Mouse (Mus musculus): ENCODE measurements around the gene Fggy. TPM values are rescaled to one million over a fixed set of nuclear protein-coding genes. Genes with fewer than 3 reads are reported as not detected.
A peak's percentile ranks its signal among the peaks of the same experiment; 100 is the strongest.

Gene Fggy
- total RNA-seq, 2 experiments from 2014 or later: 9.4 to 16.9 TPM

DNA sequence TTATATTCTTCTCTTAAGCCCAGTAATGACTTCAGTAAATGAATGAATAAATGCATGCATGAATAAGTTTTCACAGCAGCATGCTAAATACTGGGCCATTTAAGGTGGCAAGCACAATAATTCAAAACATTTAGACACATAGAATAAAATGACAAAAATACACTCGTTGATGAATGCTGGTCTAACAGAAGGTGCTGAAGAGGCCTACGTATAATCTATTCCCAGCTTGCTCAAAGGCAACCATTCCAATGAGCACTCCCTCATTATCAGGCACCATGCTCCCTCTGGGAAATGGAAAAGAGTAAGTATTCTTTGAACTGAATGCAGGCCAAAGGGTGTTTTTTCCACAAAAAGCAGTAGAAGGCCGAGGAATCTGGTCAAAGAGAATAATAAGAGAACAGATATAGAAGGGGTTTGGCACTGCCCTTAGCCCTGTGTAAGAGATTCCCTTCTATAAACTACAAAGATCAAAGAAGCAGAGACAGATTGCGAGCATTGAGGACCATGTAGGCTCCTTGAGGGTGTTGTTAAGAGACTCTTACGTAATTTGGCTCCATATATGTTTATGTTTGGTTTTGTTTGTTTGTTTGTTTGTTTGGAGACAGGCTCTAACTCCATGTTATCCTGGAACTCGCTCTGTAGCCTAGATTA is 195.4 kb downstream of the Fggy start:
- DNase-seq (ENCODE audit: low spot score in 2 of 2): no peak
- Histone ChIP-seq H3K27ac (peak overlapping the region; percentile 56), H3K4me3 (no peak overlapping the region)
- no peak for TF ChIP-seq CTCF (conservative IDR thresholded peaks at IDR 0.05)

GRCm38 (mm10) chr4:95759027-95759731 is 201.9 kb downstream of the Fggy start:
- Histone ChIP-seq H3K27ac (no peak overlapping the region), H3K4me3 (no peak overlapping the region)
- no peak for TF ChIP-seq CTCF (conservative IDR thresholded peaks at IDR 0.05)
- no peak for DNase-seq (ENCODE audit: low spot score in 2 of 2)

GRCm38 (mm10) chr4:95765359-95765758 is 208.1 kb downstream of the Fggy start:
- Histone ChIP-seq H3K27ac (no peak overlapping the region), H3K4me3 (no peak overlapping the region)
- DNase-seq (ENCODE audit: low spot score in 2 of 2): no peak
- no peak for TF ChIP-seq CTCF (conservative IDR thresholded peaks at IDR 0.05)

DNA sequence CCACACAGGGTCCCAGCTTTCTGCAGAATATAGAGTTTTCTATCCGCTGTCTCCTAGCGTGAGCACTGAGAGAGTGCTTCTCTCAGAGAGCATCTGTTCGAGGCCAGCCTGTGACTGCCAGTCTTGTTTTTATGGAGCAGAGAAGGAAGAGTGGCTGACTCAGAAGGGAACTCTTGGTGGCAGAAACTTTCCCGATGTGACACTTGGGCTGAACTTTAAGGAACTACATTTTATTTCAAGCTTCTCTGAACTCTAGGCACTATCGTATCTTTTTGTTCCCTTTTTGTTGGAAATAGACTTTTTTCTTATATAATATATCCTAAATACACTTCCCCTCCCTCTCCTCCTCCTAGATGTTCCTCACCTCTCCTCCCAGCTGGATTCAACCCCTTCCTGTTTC is 213.2 kb downstream of the Fggy start:
- Histone ChIP-seq H3K27ac (no peak overlapping the region), H3K4me3 (no peak overlapping the region)
- no peak for DNase-seq (ENCODE audit: low spot score in 2 of 2)
- TF ChIP-seq CTCF (conservative IDR thresholded peaks at IDR 0.05): no peak

- no peak for DNase-seq (ENCODE audit: low spot score in 2 of 2)
- TF ChIP-seq CTCF (conservative IDR thresholded peaks at IDR 0.05): no peak
- Histone ChIP-seq H3K4me3 (no peak overlapping the region), H3K27ac (no peak overlapping the region)
These were observed 214.2 kb downstream of the Fggy start for GRCm38 (mm10) chr4:95771542-95771941.

GRCm38 (mm10) chr4:95771945-95772344 is 214.6 kb downstream of the Fggy start:
- no peak for DNase-seq (ENCODE audit: low spot score in 2 of 2)
- Histone ChIP-seq H3K4me3 (no peak overlapping the region), H3K27ac (no peak overlapping the region)
- no peak for TF ChIP-seq CTCF (conservative IDR thresholded peaks at IDR 0.05)

GRCm38 (mm10) chr4:95772663-95773062 is 215.4 kb downstream of the Fggy start:
- Histone ChIP-seq H3K4me3 (no peak overlapping the region), H3K27ac (no peak overlapping the region)
- no peak for DNase-seq (ENCODE audit: low spot score in 2 of 2)
- no peak for TF ChIP-seq CTCF (conservative IDR thresholded peaks at IDR 0.05)

DNA sequence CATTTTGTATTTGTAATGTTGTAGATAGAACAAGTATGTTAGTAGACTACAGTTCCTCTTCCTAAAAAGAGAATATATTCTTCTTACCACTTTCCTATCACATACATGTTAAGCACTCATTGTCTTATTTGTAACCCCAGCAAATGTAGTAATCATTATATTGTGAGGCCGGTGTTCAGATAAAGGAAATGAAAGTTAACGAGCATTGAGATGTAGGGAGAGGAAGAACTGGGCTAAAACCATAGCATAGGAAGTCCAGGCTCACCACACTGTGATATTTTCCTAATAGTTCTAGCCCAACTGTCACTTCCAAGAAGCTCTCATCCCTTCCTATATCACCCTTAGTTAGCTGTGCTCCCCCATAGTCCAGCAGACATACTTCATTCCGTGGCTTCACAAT is 218.3 kb downstream of the Fggy start:
- DNase-seq (ENCODE audit: low spot score in 2 of 2): no peak
- no peak overlapping the region for H3K27ac ChIP-seq
- H3K4me3 ChIP-seq: no peak overlapping the region
- no peak for TF ChIP-seq CTCF (conservative IDR thresholded peaks at IDR 0.05)

DNA sequence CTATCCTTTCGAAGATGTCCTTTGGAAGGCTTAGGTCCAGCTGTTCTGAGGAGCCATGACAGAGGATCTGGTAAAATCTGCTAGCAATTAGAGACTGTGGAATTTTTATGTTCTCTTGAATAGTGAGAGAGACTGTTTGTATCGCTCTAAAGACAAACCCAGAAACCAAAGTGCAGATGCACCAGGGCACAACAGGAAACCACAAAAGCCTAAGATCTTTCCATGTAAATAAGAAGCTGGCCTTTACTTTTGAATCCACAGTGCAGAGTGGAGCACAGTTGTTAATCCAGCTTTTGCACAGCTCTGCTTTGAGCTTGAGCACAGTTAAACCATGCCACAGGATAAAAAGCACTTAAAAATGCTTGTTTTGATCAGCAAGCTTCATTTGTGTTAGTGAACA is 220.5 kb downstream of the Fggy start:
- Histone ChIP-seq H3K27ac (no peak overlapping the region), H3K4me3 (no peak overlapping the region)
- no peak for TF ChIP-seq CTCF (conservative IDR thresholded peaks at IDR 0.05)
- no peak for DNase-seq (ENCODE audit: low spot score in 2 of 2)

DNA sequence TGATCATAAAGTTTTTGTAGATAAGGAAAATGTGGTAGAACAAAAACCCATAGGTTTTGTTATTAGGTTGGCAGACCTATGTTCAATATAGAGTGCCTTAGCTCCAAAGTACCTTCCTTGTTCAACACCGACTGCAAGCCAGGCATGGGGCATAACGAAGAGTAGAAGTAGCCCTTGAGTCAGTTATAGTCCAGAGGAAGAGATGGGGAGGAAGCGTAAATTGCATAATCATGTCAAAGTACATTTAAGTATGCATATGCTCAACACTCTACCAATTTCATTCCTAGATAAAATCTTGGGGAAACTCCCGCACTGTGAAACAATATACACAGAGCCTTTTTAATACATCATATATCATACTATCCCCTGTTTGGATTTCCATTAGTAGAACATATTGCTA is 221.2 kb downstream of the Fggy start:
- H3K4me3 ChIP-seq: no peak overlapping the region
- DNase-seq (ENCODE audit: low spot score in 2 of 2): no peak
- H3K27ac ChIP-seq: no peak overlapping the region
- no peak for TF ChIP-seq CTCF (conservative IDR thresholded peaks at IDR 0.05)

- TF ChIP-seq CTCF (conservative IDR thresholded peaks at IDR 0.05): no peak
- H3K4me3 ChIP-seq: no peak overlapping the region
- DNase-seq (ENCODE audit: low spot score in 2 of 2): no peak
- H3K27ac ChIP-seq: no peak overlapping the region
These were observed 227.0 kb downstream of the Fggy start for GRCm38 (mm10) chr4:95784146-95784895.

DNA sequence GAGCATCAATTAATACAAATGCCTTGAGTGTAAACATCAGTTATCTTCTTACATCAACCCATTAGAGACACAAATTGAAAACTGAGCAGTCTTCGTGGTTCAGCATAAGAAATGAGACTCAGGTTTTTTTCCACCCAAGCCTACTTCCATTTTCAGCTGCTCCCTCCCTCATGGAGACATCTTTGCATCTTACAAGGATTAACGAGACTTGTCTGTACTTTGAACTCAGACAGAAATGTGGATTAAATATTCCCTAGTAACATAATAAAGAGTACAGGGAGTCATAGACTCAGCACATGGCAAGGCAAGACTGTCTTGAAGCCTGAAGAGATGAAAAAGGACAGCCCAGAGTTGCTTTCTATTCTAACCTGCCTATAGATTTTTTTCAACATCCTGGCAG is 230.3 kb downstream of the Fggy start:
- H3K27ac ChIP-seq: no peak overlapping the region
- TF ChIP-seq CTCF (conservative IDR thresholded peaks at IDR 0.05): no peak
- no peak for DNase-seq (ENCODE audit: low spot score in 2 of 2)

GRCm38 (mm10) chr4:95788867-95789266 is 231.6 kb downstream of the Fggy start:
- Histone ChIP-seq H3K27ac (no peak overlapping the region), H3K4me3 (no peak overlapping the region)
- no peak for TF ChIP-seq CTCF (conservative IDR thresholded peaks at IDR 0.05)
- no peak for DNase-seq (ENCODE audit: low spot score in 2 of 2)

More for the DNA sequence above, 230.3 kb downstream of the Fggy start:
- H3K4me3 ChIP-seq: no peak overlapping the region

Data from layer of hippocampus, adult 2 months (tissue).